Mouse (Mus musculus) v-Abl transformed pro-B cells (cell line): ENCODE data around the gene Abhd14a.

Experiments
- in situ Hi-C, 2 experiments: fragments of 400-800 bp; cut with MboI; formaldehyde crosslinking; loops; one replicate each; pipeline ENCODE4 v1.15.1; 2025; ENCODE audit not compliant: unreplicated experiment in 2 of 2

Abhd14a gene

GRCm38 (mm10) chr9:106456325-106457162 is 9.1 kb upstream of the Abhd14a start:
- in situ Hi-C loops, result loop anchor here in 1 of 2 experiments (25.0 kb wide), 1 partner anchor 619 kb away; the partner anchor contains the start of gene Col6a6

GRCm38 (mm10) chr9:106454888-106455681 is 7.6 kb upstream of the Abhd14a start:
- in situ Hi-C loops, result loop anchor here in 1 of 2 experiments (25.0 kb wide), 1 partner anchor 618 kb away; the partner anchor contains the start of gene Col6a6

GRCm38 (mm10) chr9:106454071-106454761 is 6.7 kb upstream of the Abhd14a start:
- in situ Hi-C loops, result loop anchor here in 1 of 2 experiments (25.0 kb wide), 1 partner anchor 617 kb away; the partner anchor contains the start of gene Col6a6

GRCm38 (mm10) chr9:106453271-106454070 is 6.0 kb upstream of the Abhd14a start, which contains the start of gene Pcbp4:
Pcbp4 (plus strand) TSS chr9:106453291.
- in situ Hi-C loops, result loop anchor here in 1 of 2 experiments (25.0 kb wide), 1 partner anchor 616 kb away; the partner anchor contains the start of gene Col6a6

GRCm38 (mm10) chr9:106452821-106453220 is 5.3 kb upstream of the Abhd14a start:
- in situ Hi-C loops, result loop anchor here in 1 of 2 experiments (25.0 kb wide), 1 partner anchor 616 kb away; the partner anchor contains the start of gene Col6a6

GRCm38 (mm10) chr9:106452351-106452750 is 4.9 kb upstream of the Abhd14a start:
- in situ Hi-C loops, result loop anchor here in 1 of 2 experiments (25.0 kb wide), 1 partner anchor 615 kb away; the partner anchor contains the start of gene Col6a6

- in situ Hi-C loops, result loop anchor here in 1 of 2 experiments (25.0 kb wide), 1 partner anchor 615 kb away; the partner anchor contains the start of gene Col6a6
Measured at GRCm38 (mm10) chr9:106451899-106452298, 4.4 kb upstream of the Abhd14a start.

- in situ Hi-C loops, result loop anchor here in 1 of 2 experiments (25.0 kb wide), 1 partner anchor 614 kb away; the partner anchor contains the start of gene Col6a6
Measured at GRCm38 (mm10) chr9:106451298-106451697, 3.8 kb upstream of the Abhd14a start.

- in situ Hi-C loops, result loop anchor here in 1 of 2 experiments (25.0 kb wide), 1 partner anchor 613 kb away; the partner anchor contains the start of gene Col6a6
Measured at GRCm38 (mm10) chr9:106450661-106451060, 3.2 kb upstream of the Abhd14a start.

- in situ Hi-C loops, result loop anchor here (25.0 kb wide), 3 partner anchors 288 to 638 kb away; partner anchors contain the start of genes Glyctk (in 2 of the 2), Wdr82 (in 2 of the 2) and Col6a6 (in 1 of the 2)
Measured at GRCm38 (mm10) chr9:106449947-106450346, 2.5 kb upstream of the Abhd14a start.

GRCm38 (mm10) chr9:106448498-106449031 is 1.1 kb upstream of the Abhd14a start:
- in situ Hi-C loops, result loop anchor here (25.0 kb wide), 2 partner anchors 286 to 636 kb away; partner anchors contain the start of genes Glyctk (in 2 of the 2) and Wdr82 (in 2 of the 2)

GRCm38 (mm10) chr9:106447951-106448350 is 473 bp upstream of the Abhd14a start:
- in situ Hi-C loops, result loop anchor here (25.0 kb wide), 2 partner anchors 286 to 636 kb away; partner anchors contain the start of genes Glyctk (in 2 of the 2) and Wdr82 (in 2 of the 2)

- in situ Hi-C loops, result loop anchor here (25.0 kb wide), 2 partner anchors 283 to 633 kb away; partner anchors contain the start of genes Glyctk (in 2 of the 2) and Wdr82 (in 2 of the 2)
Measured at GRCm38 (mm10) chr9:106444836-106445235, 2.6 kb downstream of the Abhd14a start.

GRCm38 (mm10) chr9:106442680-106443079 is 4.8 kb downstream of the Abhd14a start:
- in situ Hi-C loops, result loop anchor here (25.0 kb wide), 2 partner anchors 280 to 630 kb away; partner anchors contain the start of genes Glyctk (in 2 of the 2) and Wdr82 (in 2 of the 2)

- in situ Hi-C loops, result loop anchor here (25.0 kb wide), 2 partner anchors 274 to 624 kb away; partner anchors contain the start of genes Glyctk (in 2 of the 2) and Wdr82 (in 2 of the 2)
Measured at GRCm38 (mm10) chr9:106436566-106436965, 10.9 kb downstream of the Abhd14a start.

- in situ Hi-C loops, result loop anchor here (25.0 kb wide), 2 partner anchors 271 to 621 kb away; partner anchors contain the start of genes Glyctk (in 2 of the 2) and Wdr82 (in 2 of the 2)
Measured at GRCm38 (mm10) chr9:106433389-106433788, 14.1 kb downstream of the Abhd14a start.

- in situ Hi-C loops, result loop anchor here (25.0 kb wide), 2 partner anchors 268 to 618 kb away; partner anchors contain the start of genes Glyctk (in 2 of the 2) and Wdr82 (in 2 of the 2)
Measured at GRCm38 (mm10) chr9:106430015-106430264, 17.5 kb downstream of the Abhd14a start.
